Mouse (Mus musculus): ENCODE data around the gene Hpd. TPM values are rescaled to one million over a fixed set of nuclear protein-coding genes. Genes with fewer than 3 reads are reported as not detected.
"Not testable (repeated sequence)": the region's sequence is repeated elsewhere in the genome, so short reads cannot be mapped to it uniquely, and the experiment has no call there.

The Hpd gene
- polyA plus RNA-seq, 1 experiment from 2014 or later = not detected

DNA sequence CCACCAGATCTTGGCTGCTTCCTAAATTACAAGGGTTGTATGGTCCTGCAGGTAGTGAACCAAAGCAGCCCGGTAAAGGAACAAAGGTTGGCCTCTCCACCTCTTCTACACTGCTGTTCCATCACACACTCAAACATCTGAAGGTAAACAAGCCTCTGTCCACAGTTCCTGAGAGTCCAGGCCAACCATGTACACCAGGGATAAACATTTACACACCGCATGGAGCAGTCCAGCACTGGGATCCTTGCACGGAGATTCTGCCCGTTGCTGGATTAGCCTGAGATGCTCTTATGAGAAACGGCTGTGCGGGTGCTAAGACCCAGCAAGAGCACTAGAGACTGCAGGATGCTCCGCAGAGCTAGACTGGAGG lies 19.0 kb upstream of the Hpd start:
- H3K9me3 ChIP-seq = peaks cover 6% of the 10 kb centered on the region; the same call in 1 of the 2 replicates
- H3K4me3 ChIP-seq = no peak overlapping the region
- 83% methylated on average over 7 of the region's 7 CpGs for WGBS
- ATAC-seq (ENCODE audit: low FRiP score, low read depth) = no peak
- H3K27me3 ChIP-seq = no peaks in the 10 kb centered on the region
- no peaks in the 10 kb centered on the region for H3K4me1 ChIP-seq
- no peak overlapping the region for H3K27ac ChIP-seq
- no peak overlapping the region for H3K4me2 ChIP-seq (replicated peaks)
- H3K9ac ChIP-seq = no peak overlapping the region
- H3K36me3 ChIP-seq = no peaks in the 10 kb centered on the region

DNA sequence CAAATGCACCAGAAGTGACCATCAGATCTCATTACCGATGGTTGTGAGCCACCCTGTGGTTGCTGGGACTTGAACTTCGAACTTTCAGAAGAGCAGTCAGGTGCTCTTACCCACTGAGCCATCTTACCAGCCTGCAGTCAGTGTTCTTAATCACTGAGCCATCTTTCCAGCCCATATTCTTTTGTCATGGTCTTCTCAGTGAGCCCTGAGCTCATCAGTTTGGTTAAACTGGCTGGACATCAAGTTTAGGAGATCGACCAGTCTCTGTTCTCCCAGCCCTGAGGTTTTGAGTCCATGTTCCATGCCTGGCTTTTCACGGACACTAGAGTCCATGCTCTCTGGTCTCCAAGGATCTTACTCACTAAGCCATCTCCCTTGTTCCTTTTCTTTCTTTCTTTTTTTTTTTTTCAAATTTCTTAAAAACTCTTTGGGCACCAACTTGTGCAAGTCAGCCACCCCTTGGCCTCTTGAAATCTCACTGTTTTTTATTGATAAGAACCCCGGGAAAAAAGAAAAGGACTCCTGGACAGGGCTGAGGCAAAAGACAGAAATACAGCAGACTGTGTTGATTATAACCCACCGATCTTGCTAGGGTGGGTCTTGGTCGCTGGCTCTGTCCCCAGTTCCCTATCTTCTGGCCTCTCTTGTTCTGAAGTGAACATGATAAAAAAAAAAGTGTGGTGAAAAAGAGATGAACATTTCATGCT lies 18.4 kb upstream of the Hpd start:
- H3K27ac ChIP-seq; ATAC-seq (ENCODE audit: low FRiP score, low read depth): not testable (repeated sequence)
- 84% methylated on average over 7 of the region's 7 CpGs for WGBS

GRCm38 (mm10) chr5:123198523-123198922 lies 16.0 kb upstream of the Hpd start:
- Histone ChIP-seq H3K4me2 (replicated peaks) (no peak overlapping the region), H3K36me3 (no peaks in the 10 kb centered on the region), H3K27me3 (no peaks in the 10 kb centered on the region), H3K9me3 (no peaks in the 10 kb centered on the region), H3K4me3 (no peak overlapping the region), H3K4me1 (no peaks in the 10 kb centered on the region), H3K27ac (no peak overlapping the region), H3K9ac (no peak overlapping the region)
- 83% methylated on average over 4 of the region's 4 CpGs for WGBS
- no peak for ATAC-seq (ENCODE audit: low FRiP score, low read depth)

More for the DNA sequence above, 18.4 kb upstream of the Hpd start:
- H3K9me3 ChIP-seq; H3K4me1 ChIP-seq; H3K9ac ChIP-seq; H3K4me3 ChIP-seq; H3K27me3 ChIP-seq; H3K36me3 ChIP-seq; H3K4me2 ChIP-seq (replicated peaks): not testable (repeated sequence)

GRCm38 (mm10) chr5:123196746-123197145 lies 14.2 kb upstream of the Hpd start:
- Histone ChIP-seq H3K27me3 (no peaks in the 10 kb centered on the region), H3K4me1 (no peaks in the 10 kb centered on the region), H3K4me2 (replicated peaks) (no peak overlapping the region), H3K27ac (no peak overlapping the region), H3K9me3 (no peaks in the 10 kb centered on the region), H3K36me3 (no peaks in the 10 kb centered on the region), H3K9ac (no peak overlapping the region), H3K4me3 (no peak overlapping the region)
- WGBS = 73% methylated on average over 4 of the region's 4 CpGs
- no peak for ATAC-seq (ENCODE audit: low FRiP score, low read depth)

- no peak overlapping the region for H3K27ac ChIP-seq
- H3K4me3 ChIP-seq = no peak overlapping the region
- WGBS = 89% methylated on average over 16 of the region's 16 CpGs
- no peaks in the 10 kb centered on the region for H3K4me1 ChIP-seq
- ATAC-seq (ENCODE audit: low FRiP score, low read depth) = no peak
- H3K27me3 ChIP-seq = no peaks in the 10 kb centered on the region
- no peak overlapping the region for H3K9ac ChIP-seq
- H3K36me3 ChIP-seq = no peaks in the 10 kb centered on the region
- no peaks in the 10 kb centered on the region for H3K9me3 ChIP-seq
- H3K4me2 ChIP-seq (replicated peaks) = no peak overlapping the region
Measured at GRCm38 (mm10) chr5:123195500-123196000, 13.0 kb upstream of the Hpd start.

DNA sequence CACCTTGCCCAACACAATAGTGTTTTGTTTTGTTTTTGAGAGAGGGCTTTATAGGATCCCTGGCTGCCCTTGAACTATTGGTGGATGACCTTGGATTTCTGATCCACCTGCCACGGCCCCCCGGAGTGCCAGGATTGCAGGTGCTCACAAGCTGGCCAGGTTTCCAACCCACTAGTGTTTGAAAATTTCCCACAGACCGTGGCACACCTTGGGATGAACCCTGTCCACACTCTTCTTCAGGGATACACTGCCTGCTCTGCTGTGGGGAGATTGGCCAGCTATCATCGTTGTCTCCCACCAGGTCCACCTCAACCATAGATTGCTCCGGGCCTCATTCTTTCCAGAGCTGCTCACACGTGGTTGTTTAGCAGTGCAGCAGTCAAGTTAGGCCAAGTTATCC lies 12.3 kb upstream of the Hpd start:
- H3K9me3 ChIP-seq = no peaks in the 10 kb centered on the region
- H3K4me1 ChIP-seq = no peaks in the 10 kb centered on the region
- H3K27me3 ChIP-seq = no peaks in the 10 kb centered on the region
- no peaks in the 10 kb centered on the region for H3K36me3 ChIP-seq
- H3K27ac ChIP-seq = no peak overlapping the region
- no peak for ATAC-seq (ENCODE audit: low FRiP score, low read depth)
- WGBS = 89% methylated on average over 6 of the region's 6 CpGs
- H3K4me2 ChIP-seq (replicated peaks) = no peak overlapping the region
- H3K4me3 ChIP-seq = no peak overlapping the region
- H3K9ac ChIP-seq = no peak overlapping the region

- no peak overlapping the region for H3K9ac ChIP-seq
- 88% methylated on average over 5 of the region's 5 CpGs for WGBS
- no peak overlapping the region for H3K4me3 ChIP-seq
- H3K27ac ChIP-seq = no peak overlapping the region
- H3K36me3 ChIP-seq = no peaks in the 10 kb centered on the region
- H3K4me2 ChIP-seq (replicated peaks) = no peak overlapping the region
- H3K4me1 ChIP-seq = no peaks in the 10 kb centered on the region
- no peaks in the 10 kb centered on the region for H3K9me3 ChIP-seq
- no peak for ATAC-seq (ENCODE audit: low FRiP score, low read depth)
- H3K27me3 ChIP-seq = no peaks in the 10 kb centered on the region
Measured at GRCm38 (mm10) chr5:123193436-123193835, 10.9 kb upstream of the Hpd start.

DNA sequence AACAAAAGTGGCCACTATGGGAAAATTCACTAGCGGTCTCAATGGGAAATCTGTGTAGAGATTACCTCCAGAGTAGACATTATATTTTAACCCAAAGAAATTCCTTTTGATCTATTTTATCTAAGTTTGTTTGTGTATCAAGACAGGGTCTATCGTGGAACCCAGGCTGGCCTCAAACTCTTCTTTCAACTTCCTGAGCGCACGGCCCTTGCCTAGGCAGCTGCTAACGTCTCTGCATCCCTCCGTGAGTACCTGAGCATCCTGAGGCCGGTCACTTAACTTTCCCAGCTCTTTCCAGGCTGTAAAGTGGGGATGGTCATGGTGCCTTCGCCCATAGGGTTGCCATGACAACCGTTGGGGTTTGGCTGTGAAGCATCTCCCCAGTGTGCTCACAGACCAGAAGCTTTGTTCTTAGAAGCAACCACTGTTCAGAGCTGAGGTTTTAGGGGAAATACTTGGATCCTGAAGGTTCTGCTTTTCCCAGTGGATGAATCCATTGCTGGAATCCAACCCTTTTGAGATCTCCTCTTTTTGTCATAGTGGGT lies 10.2 kb upstream of the Hpd start:
- H3K9ac ChIP-seq = no peak overlapping the region
- ATAC-seq (ENCODE audit: low FRiP score, low read depth) = no peak
- no peaks in the 10 kb centered on the region for H3K9me3 ChIP-seq
- no peaks in the 10 kb centered on the region for H3K4me1 ChIP-seq
- no peak overlapping the region for H3K4me3 ChIP-seq
- H3K4me2 ChIP-seq (replicated peaks) = no peak overlapping the region
- H3K27me3 ChIP-seq = no peaks in the 10 kb centered on the region
- H3K36me3 ChIP-seq = no peaks in the 10 kb centered on the region
- 55% methylated on average over 9 of the region's 9 CpGs for WGBS
- H3K27ac ChIP-seq = no peak overlapping the region

GRCm38 (mm10) chr5:123191427-123191826 lies 8.9 kb upstream of the Hpd start:
- H3K27me3 ChIP-seq = no peaks in the 10 kb centered on the region
- WGBS = 84% methylated on average over 6 of the region's 6 CpGs
- no peak overlapping the region for H3K27ac ChIP-seq
- no peak overlapping the region for H3K9ac ChIP-seq
- no peaks in the 10 kb centered on the region for H3K4me1 ChIP-seq
- H3K36me3 ChIP-seq = no peaks in the 10 kb centered on the region
- ATAC-seq (ENCODE audit: low FRiP score, low read depth) = no peak
- no peaks in the 10 kb centered on the region for H3K9me3 ChIP-seq
- no peak overlapping the region for H3K4me2 ChIP-seq (replicated peaks)
- no peak overlapping the region for H3K4me3 ChIP-seq

DNA sequence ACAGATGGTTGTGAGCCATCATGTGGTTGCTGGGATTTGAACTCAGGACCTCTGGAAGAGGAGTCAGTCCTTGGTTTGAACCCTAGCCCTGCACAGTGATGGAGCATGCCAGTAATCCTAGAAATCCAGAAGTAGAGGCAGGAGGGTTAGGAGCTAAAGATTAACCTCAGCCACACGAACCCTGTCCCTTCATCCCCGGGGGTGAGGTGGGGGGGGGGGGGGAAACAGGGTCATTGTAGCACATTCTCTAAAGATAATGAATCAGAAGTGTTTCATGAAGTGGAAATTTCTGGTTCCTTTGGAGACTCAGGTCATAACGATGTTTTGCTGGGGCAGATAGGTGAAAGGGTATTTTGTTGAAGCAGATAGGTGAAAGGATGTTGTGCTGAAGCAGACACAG lies 8.4 kb upstream of the Hpd start:
- H3K27ac ChIP-seq = no peak overlapping the region
- no peak overlapping the region for H3K4me3 ChIP-seq
- no peak for ATAC-seq (ENCODE audit: low FRiP score, low read depth)
- 84% methylated on average over 3 of the region's 3 CpGs for whole genome bisulfite sequencing
- H3K4me2 ChIP-seq (replicated peaks) = no peak overlapping the region
- H3K27me3 ChIP-seq = no peaks in the 10 kb centered on the region
- no peaks in the 10 kb centered on the region for H3K4me1 ChIP-seq
- no peaks in the 10 kb centered on the region for H3K9me3 ChIP-seq
- no peaks in the 10 kb centered on the region for H3K36me3 ChIP-seq
- H3K9ac ChIP-seq = no peak overlapping the region

GRCm38 (mm10) chr5:123187306-123187705 lies 4.8 kb upstream of the Hpd start:
- Histone ChIP-seq H3K36me3 (no peaks in the 10 kb centered on the region), H3K4me2 (replicated peaks) (no peak overlapping the region), H3K9me3 (no peaks in the 10 kb centered on the region), H3K9ac (no peak overlapping the region), H3K4me1 (no peaks in the 10 kb centered on the region), H3K27me3 (no peaks in the 10 kb centered on the region), H3K27ac (no peak overlapping the region), H3K4me3 (no peak overlapping the region)
- 87% methylated on average over 3 of the region's 3 CpGs for WGBS
- ATAC-seq (ENCODE audit: low FRiP score, low read depth) = no peak

- Histone ChIP-seq H3K9ac (no peak overlapping the region), H3K36me3 (no peaks in the 10 kb centered on the region), H3K27ac (no peak overlapping the region), H3K4me3 (no peak overlapping the region), H3K4me2 (replicated peaks) (no peak overlapping the region), H3K4me1 (no peaks in the 10 kb centered on the region), H3K9me3 (no peaks in the 10 kb centered on the region), H3K27me3 (no peaks in the 10 kb centered on the region)
- no peak for ATAC-seq (ENCODE audit: low FRiP score, low read depth)
- 83% methylated on average over 6 of the region's 6 CpGs for WGBS
Measured at GRCm38 (mm10) chr5:123185966-123186365, 3.4 kb upstream of the Hpd start.

GRCm38 (mm10) chr5:123181536-123181935 lies 991 bp downstream of the Hpd start:
- Histone ChIP-seq H3K4me3 (no peak overlapping the region), H3K27ac (no peak overlapping the region), H3K4me1 (no peaks in the 10 kb centered on the region), H3K9me3 (peaks cover 3% of the 10 kb centered on the region; the same call in 1 of the 2 replicates), H3K4me2 (replicated peaks) (no peak overlapping the region), H3K36me3 (no peaks in the 10 kb centered on the region), H3K27me3 (no peaks in the 10 kb centered on the region), H3K9ac (no peak overlapping the region)
- 69% methylated on average over 6 of the region's 6 CpGs for WGBS
- no peak for ATAC-seq (ENCODE audit: low FRiP score, low read depth)
